Mouse (Mus musculus) forebrain, embryonic 16.5 days (tissue): ENCODE results near the gene Cwc25. TPM values are rescaled to one million over a fixed set of nuclear protein-coding genes. Genes with fewer than 3 reads are reported as not detected.

Experiments used
- ATAC-seq: fragments of 200-750 bp; cut with Nextera tagmentation; 2 replicates; pipeline ENCODE4 v1.8.0; 2017; ENCODE audit warnings: mild to moderate bottlenecking, moderate library complexity
- H3K27ac ChIP-seq: fragments of 300-500 bp; sonication (generic); 2 replicates; pipeline ENCODE4 v1.5.1; 2014; ENCODE audit warnings: low read length, control low read depth
- H3K27me3 ChIP-seq: fragments of 300-500 bp; sonication (generic); replicated peaks from 2 replicates; pipeline ENCODE4 v1.6.1; 2014; ENCODE audit warnings: low read length; ENCODE audit not compliant: control insufficient read depth, insufficient read depth
- H3K36me3 ChIP-seq: fragments of 300-500 bp; sonication (generic); 2 replicates; pipeline ENCODE4 v1.6.1; 2014; ENCODE audit not compliant: control insufficient read depth, insufficient read depth
- H3K4me1 ChIP-seq: fragments of 300-500 bp; sonication (generic); replicated peaks from 2 replicates; pipeline ENCODE4 v1.6.1; 2014; ENCODE audit warnings: low read length; ENCODE audit not compliant: control insufficient read depth, insufficient read depth
- H3K4me2 ChIP-seq: fragments of 300-500 bp; sonication (generic); 2 replicates; pipeline ENCODE4 v1.6.1; 2014; ENCODE audit warnings: mild to moderate bottlenecking, low read length, control low read depth
- H3K4me3 ChIP-seq: fragments of 300-500 bp; sonication (generic); replicated peaks from 2 replicates; pipeline ENCODE4 v1.5.1; 2014; ENCODE audit warnings: mild to moderate bottlenecking, low read length, control low read depth
- H3K9ac ChIP-seq: fragments of 300-500 bp; sonication (generic); replicated peaks from 2 replicates; pipeline ENCODE4 v1.6.1; 2014; ENCODE audit warnings: low read depth, low read length, control low read depth
- H3K9me3 ChIP-seq: fragments of 300-500 bp; sonication (generic); 2 replicates; pipeline ENCODE4 v1.6.1; 2016; ENCODE audit warnings: low read length; ENCODE audit not compliant: control insufficient read depth
- WGBS: fragments of 180-500 bp; shearing (Covaris S2); extraction: QIAGEN DNeasy Blood & Tissue Kit; methylation state at CpG from one replicate; pipeline ENCODE4 v1.1.7; 2014; 5-methylcytosine and 5-hydroxymethylcytosine counted together
- polyA plus RNA-seq: library from polyadenylated mRNA; unstranded; fragments of >200 nt; fragmentation: Nextera tagmentation; extraction: Ambion mirVana; gene quantifications from 2 replicates; pipeline ENCODE4 v1.2.1, GENCODE M21; 2015

Cwc25 gene
- polyA plus RNA-seq, 1 experiment from 2014 or later, result 19.5 TPM

DNA sequence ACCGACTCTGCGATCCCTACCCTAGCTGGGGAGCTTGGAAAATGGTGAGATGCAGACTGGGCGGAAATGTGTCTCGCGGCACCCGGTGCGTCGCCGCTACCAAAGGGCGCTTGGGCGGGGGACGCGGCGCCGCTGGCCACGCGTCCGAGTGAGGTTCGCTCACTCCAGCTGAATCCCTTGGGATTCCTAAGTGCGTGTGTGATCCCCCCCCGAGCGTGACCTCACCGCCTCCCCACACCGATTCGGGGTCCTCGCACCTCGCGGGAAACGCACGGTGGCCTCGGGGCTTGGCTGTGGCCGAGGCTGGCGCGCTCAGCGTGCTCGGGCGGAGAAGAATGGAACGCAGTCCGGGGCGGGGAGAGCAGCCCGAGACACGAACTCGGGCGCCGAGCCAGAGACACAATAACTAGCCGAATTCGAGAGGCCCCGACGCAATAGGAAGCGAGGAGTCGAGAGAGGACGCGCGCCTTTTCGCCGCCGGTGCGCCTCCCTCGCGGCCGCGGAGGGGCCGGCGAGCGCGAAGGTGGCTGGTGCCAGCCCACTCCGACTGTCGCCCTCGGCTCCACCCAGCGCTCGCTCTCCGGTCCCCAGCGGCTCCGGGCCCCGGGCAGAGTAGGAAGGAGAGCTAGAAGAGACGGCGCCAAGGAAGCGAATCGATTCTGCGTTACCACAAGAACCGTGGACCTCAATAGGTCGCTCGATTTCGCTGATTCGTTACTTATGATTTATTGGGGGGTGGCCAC, 66.2 kb downstream of the Cwc25 start, which contains the start of gene Pcgf2:
Gene Pcgf2, minus strand, starts transcription at position 495 of the 743 bp plus-strand sequence.
- peak within 1 kb of the TSS; percentile 94 for H3K27ac ChIP-seq
- peak; percentile 8 for ATAC-seq
- WGBS, result under 1% methylated on average over 85 of the region's 85 CpGs
- peak within 1 kb of the TSS; percentile 76 for H3K4me3 ChIP-seq
- H3K36me3 ChIP-seq, result 0 out of 2 replicates have a peak, but pooled peaks cover 2% of the 10 kb centered on the region
- H3K4me2 ChIP-seq, result peak within 1 kb of the TSS; percentile 88
- H3K27me3 ChIP-seq, result no peaks in the 10 kb centered on the region
- peaks cover 55% of the 10 kb centered on the region for H3K4me1 ChIP-seq
- no peaks in the 10 kb centered on the region for H3K9me3 ChIP-seq
- peak within 1 kb of the TSS; percentile 91 for H3K9ac ChIP-seq

DNA sequence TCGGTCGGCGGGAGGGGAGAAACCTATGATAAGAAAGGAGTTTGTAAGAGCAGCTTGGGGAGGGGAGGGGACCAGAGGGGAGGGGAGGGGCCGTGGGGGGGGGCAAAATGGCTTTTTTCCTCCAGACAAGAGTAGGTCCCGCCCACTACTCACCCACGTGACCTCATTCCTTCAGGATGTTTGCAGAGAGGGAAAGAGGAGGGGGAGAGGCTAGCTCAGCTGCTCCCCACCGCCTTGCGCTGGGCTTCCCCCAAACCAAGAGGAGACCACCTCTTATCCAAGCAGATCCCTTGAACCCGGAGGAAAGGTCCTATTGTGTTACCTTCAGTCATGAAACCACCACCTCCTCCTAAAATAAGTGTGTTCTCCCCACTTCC, 66.7 kb downstream of the Cwc25 start:
- H3K9ac ChIP-seq, result peak overlapping the region; percentile 91
- ATAC-seq, result peak; percentile 27
- 2% methylated on average over 6 of the region's 9 CpGs for WGBS
- H3K4me1 ChIP-seq, result peaks cover 58% of the 10 kb centered on the region
- H3K36me3 ChIP-seq, result no peaks in the 10 kb centered on the region
- no peaks in the 10 kb centered on the region for H3K27me3 ChIP-seq
- peak overlapping the region; percentile 67 for H3K4me2 ChIP-seq
- H3K4me3 ChIP-seq, result peak overlapping the region; percentile 76
- H3K27ac ChIP-seq, result peak overlapping the region; percentile 94
- no peaks in the 10 kb centered on the region for H3K9me3 ChIP-seq

DNA sequence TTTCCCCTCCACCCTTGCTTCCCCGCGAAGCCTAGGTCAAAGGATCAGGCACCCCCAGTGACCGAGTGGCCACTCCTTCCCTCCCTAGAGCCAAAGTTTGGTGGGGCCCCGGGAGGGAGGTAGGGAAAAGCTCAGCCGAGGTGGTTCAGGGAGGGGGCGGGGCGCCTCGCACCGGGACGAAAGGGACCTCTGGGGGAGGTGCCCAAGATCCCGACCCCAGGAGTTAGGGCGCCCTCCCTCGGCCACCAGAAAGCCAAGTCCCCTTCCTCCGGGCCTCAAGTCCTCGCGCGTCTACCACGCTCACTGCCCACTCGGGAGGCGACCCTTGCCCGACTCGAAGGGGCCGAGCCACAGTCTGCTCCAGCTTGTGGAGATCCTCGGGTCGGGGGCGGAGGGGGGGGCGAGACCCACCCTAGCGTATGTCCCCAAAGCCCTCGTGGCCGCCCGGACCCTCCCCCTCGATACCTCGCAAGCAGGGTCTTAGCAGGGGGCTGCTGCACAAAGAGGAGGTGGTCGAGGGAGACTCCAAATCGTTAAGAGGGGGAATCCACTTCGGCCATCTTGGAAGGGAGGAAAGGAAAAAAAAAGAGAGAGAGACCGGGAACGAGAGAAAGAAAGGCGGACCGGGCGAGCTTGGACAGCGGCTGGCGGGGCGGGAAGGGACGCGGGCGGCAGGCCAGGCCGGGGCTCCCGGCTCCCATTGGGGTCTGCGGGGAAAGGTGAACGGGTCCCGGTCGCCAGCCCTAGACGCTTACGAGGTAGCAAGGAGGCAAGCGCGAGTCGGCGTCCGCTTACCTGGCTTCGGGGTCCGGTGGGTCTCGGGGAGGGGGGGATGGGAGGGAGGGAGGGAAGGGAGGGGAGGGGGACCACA, 67.4 kb downstream of the Cwc25 start:
- H3K4me1 ChIP-seq, result peaks cover 58% of the 10 kb centered on the region
- H3K9me3 ChIP-seq, result no peaks in the 10 kb centered on the region
- no peaks in the 10 kb centered on the region for H3K27me3 ChIP-seq
- H3K9ac ChIP-seq, result peak overlapping the region; percentile 91
- H3K4me2 ChIP-seq, result peak overlapping the region; percentile 88
- H3K27ac ChIP-seq, result peak overlapping the region; percentile 93
- ATAC-seq, result no peak
- peak overlapping the region; percentile 76 for H3K4me3 ChIP-seq
- no peaks in the 10 kb centered on the region for H3K36me3 ChIP-seq
- under 1% methylated on average over 60 of the region's 63 CpGs for WGBS

DNA sequence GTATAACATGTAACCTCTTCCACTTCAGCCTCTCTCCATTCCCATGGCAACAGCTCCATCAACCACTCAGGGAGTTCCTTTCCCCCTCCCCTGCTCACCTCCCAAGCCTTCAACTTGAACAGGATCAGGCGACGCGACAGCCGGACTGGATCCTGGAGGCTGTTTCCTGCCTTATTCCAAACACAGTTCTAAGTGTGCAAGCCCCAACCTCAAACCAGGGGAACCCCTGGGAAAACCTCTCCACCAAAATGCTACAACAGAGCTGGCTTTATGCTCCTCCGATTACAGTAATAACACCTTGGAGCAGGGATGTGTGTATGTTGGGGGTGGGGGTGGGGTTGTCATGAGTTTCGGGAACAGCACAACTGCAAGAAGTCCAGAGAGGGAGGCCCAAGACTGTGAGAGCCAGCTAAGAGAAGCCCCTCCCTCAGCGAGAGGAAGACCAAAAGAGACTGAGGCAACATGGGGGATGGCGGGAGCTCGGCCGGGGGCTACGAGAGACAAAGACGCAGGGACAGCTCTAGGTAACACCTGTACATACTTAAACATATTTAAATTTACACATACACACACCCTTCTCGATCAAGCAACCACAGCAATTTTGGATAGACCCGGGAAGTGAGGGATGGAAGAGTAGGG, 68.3 kb downstream of the Cwc25 start:
- under 1% methylated on average over 14 of the region's 14 CpGs for WGBS
- peaks cover 64% of the 10 kb centered on the region for H3K4me1 ChIP-seq

DNA sequence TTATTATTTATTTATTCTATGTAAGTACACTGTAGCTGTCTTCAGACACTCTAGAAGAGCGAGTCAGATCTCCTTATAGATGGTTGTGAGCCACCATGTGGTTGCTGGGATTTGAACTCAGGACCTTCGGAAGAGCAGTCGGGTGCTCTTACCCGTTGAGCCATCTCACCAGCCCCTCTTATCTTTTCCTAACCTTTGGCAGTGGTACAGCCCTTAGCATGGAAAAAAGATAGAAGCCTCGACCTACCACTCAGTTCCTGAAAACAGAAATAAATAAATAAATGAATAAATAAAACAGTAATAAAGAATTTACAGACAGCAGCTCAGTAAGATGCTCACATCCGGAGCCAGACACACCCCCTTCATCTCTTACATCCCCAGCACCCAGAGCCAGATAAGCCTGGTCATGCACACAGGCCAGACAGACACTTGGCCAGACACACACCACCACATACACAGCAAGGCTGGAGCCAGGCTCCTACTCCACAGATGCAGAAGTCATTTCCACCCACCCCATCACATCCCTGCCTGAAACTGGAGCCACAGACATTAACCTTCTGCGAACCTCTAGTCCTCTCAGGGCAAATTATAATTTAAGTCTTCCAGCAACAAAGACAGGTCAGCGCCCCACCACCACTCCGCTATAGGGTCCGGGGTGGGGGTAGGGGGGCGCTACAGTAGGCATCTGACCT, 69.0 kb downstream of the Cwc25 start:
- H3K4me2 ChIP-seq, result peak overlapping the region; percentile 88
- peaks cover 64% of the 10 kb centered on the region for H3K4me1 ChIP-seq
- no peaks in the 10 kb centered on the region for H3K36me3 ChIP-seq
- H3K27me3 ChIP-seq, result no peaks in the 10 kb centered on the region
- no peaks in the 10 kb centered on the region for H3K9me3 ChIP-seq
- peak overlapping the region; percentile 93 for H3K27ac ChIP-seq
- ATAC-seq, result no peak
- peak overlapping the region; percentile 76 for H3K4me3 ChIP-seq
- peak overlapping the region; percentile 91 for H3K9ac ChIP-seq
- WGBS, result 47% methylated on average over 11 of the region's 11 CpGs

More for the DNA sequence above, 68.3 kb downstream of the Cwc25 start:
- Histone ChIP-seq H3K9ac (peak overlapping the region; percentile 91), H3K27ac (peak overlapping the region; percentile 93), H3K4me2 (peak overlapping the region; percentile 88), H3K9me3 (no peaks in the 10 kb centered on the region), H3K27me3 (no peaks in the 10 kb centered on the region), H3K4me3 (peak overlapping the region; percentile 76), H3K36me3 (no peaks in the 10 kb centered on the region)
- ATAC-seq, result no peak

DNA sequence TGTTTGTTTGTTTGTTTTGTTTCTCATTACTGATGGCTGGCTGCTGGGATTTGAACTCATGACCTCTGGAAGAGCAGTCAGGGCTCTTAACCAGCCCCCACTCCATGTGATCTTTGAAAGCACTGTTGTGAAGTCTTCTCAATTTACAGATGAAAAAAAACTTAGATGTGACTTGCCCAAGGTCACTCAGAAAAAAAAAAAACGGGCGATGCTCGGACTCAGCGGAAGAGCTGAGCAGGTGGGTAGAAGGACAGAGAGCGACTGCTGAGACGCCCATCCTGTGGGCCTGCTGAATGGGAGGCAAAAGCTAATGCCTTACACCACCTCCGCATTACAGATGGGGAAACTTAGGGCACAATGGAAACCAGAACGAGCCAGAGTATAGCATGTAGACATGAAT, 69.7 kb downstream of the Cwc25 start:
- ATAC-seq, result no peak
- WGBS, result 65% methylated on average over 8 of the region's 8 CpGs
- peak overlapping the region; percentile 88 for H3K4me2 ChIP-seq
- peaks cover 59% of the 10 kb centered on the region for H3K4me1 ChIP-seq
- no peak overlapping the region for H3K9ac ChIP-seq
- peaks cover 2% of the 10 kb centered on the region; the same call in 1 of the 2 replicates for H3K36me3 ChIP-seq
- H3K27me3 ChIP-seq, result no peaks in the 10 kb centered on the region
- H3K9me3 ChIP-seq, result no peaks in the 10 kb centered on the region
- H3K4me3 ChIP-seq, result no peak overlapping the region
- no peak overlapping the region for H3K27ac ChIP-seq

DNA sequence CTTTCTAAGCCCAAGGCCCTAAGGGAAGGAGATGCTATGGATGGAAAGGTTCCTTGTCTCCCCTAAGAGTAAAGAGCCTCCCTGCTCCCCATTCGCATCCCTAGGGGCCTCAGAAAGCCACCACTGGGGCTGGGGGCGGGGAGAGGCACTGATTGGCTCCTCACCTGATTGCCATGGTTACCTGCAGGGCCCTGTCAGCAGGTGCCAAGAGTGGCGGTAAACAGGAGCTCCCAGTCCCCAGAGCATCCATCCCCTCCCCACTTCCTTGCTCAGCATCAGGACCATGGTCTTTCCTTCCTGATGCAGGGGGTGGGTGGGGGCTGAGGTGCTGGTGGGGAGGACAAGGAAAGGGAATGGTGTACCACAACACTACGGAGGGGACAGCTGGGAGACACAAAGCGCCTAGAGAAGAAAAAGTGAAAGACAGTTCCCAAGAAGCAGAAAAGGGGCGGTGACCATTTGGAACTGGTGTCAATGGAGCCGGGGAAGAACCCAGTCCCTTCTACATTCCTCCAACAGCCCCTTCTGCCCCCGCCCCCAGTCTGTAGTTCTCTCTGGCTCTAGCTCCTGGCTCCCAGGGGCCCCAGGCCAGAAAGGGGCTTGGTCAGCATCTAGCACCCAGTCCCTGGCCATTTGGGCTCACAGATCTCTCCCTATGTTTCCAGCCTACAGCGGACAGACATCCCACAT, 70.5 kb downstream of the Cwc25 start:
- peak overlapping the region; percentile 28 for H3K9ac ChIP-seq
- H3K4me3 ChIP-seq, result peak overlapping the region; percentile 26
- no peaks in the 10 kb centered on the region for H3K9me3 ChIP-seq
- no peaks in the 10 kb centered on the region for H3K27me3 ChIP-seq
- H3K4me1 ChIP-seq, result peaks cover 51% of the 10 kb centered on the region
- 7% methylated on average over 9 of the region's 9 CpGs for WGBS
- peak overlapping the region; percentile 88 for H3K4me2 ChIP-seq
- ATAC-seq, result no peak
- H3K36me3 ChIP-seq, result peaks cover 5% of the 10 kb centered on the region
- peak overlapping the region; percentile 73 for H3K27ac ChIP-seq
